In genomic region chr10:116771215-116771935, GRCm38 (mm10) we compare ENCODE assay signal across 8 mouse cellular contexts.
DNase-seq lines count a peak whose midpoint lies in the region; ATAC-seq lines count a peak whose summit lies in the region.

No protein-coding gene starts in this region.

- H3K9ac ChIP-seq in heart, embryonic 13.5 days = 0 out of 2 replicates have a peak overlapping the region, but pooled peaks have one; percentile 50

- WGBS in heart, embryonic 13.5 days = 27% methylated on average over 21 of the region's 21 CpGs

- peak; percentile 62 for DNase-seq in cerebellum, adult 9-10 months
- DNase-seq in cerebellum, adult 11 months = no peak
- DNase-seq in NIH3T3 (ENCODE audit: low read depth) = peak; percentile 59
- DNase-seq in kidney, postnatal 36 days = peak; percentile 82
- no peak for DNase-seq in right cerebral cortex, postnatal 36 days (ENCODE audit: low spot score in 2 of 2)
- no peak for DNase-seq in thymus, postnatal 4 days
- DNase-seq in ovary, postnatal 36 days (ENCODE audit: low spot score) = no peak

- peak overlapping the region; percentile 76 for H3K27ac ChIP-seq in heart, embryonic 13.5 days (replicated peaks)

- peaks cover 16% of the 10 kb centered on the region for H3K27me3 ChIP-seq in heart, embryonic 13.5 days (replicated peaks)

- H3K4me2 ChIP-seq in heart, embryonic 13.5 days = peak overlapping the region; percentile 65

- H3K4me3 ChIP-seq in heart, embryonic 13.5 days = peak overlapping the region; percentile 32

- no peaks in the 10 kb centered on the region for H3K36me3 ChIP-seq in heart, embryonic 13.5 days

- peaks cover 40% of the 10 kb centered on the region for H3K4me1 ChIP-seq in heart, embryonic 13.5 days

- no peak for ATAC-seq in heart, embryonic 13.5 days (ENCODE audit: extremely low read depth, insufficient number of reproducible peaks, low FRiP score, low TSS enrichment)

- no peaks in the 10 kb centered on the region for H3K9me3 ChIP-seq in heart, embryonic 13.5 days

Comparison
In these comparisons a context has a peak if more than half of its experiments do, and no peak if none do; other contexts are left out.
1. DNase-seq: peak in cerebellum, adult 9-10 months (single experiment), NIH3T3 (single experiment) and kidney, postnatal 36 days (2 of 2); none in cerebellum, adult 11 months (single experiment), right cerebral cortex, postnatal 36 days (0 of 2), thymus, postnatal 4 days (single experiment) and ovary, postnatal 36 days (single experiment).